Mouse (Mus musculus): ENCODE data around the gene Kcnmb3. TPM values are rescaled to one million over a fixed set of nuclear protein-coding genes. Genes with fewer than 3 reads are reported as not detected.

Gene Kcnmb3
- total RNA-seq, 4 experiments from 2014 or later, result not detected

DNA sequence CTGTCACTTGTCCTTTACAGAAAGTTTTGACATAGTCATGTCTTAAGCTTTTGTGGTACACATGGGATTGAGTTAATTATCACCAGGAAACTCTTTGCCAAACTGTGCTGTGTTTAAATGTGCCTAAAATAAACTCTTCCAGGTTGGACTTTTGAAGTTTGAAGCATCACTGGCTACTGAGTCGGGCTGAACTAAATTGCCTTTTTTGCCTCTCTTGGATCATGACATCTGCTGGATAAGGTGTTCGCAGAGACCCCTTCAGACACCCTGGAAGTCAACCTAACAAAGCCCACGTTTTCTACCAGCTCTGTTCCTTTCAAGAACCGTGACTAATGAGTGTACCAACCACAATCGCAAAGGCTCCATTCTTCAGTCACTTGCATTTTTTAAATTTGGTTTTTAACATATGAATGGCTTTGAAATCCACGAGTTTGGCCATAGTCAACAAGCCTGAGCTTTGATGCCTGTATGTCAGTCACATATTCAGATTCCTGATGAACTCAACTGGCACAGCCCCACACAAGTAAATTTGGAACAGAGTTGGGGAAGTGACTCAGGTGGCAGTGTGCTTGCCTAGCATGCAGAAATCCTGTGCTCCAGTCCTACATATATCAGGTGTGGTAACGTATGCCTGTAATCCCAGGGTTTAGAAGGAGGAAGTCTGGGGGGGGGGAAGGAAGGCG lies 3.2 kb upstream of the Kcnmb3 start:
- DNase-seq (ENCODE audit: low spot score in 2 of 2), result no peak

DNA sequence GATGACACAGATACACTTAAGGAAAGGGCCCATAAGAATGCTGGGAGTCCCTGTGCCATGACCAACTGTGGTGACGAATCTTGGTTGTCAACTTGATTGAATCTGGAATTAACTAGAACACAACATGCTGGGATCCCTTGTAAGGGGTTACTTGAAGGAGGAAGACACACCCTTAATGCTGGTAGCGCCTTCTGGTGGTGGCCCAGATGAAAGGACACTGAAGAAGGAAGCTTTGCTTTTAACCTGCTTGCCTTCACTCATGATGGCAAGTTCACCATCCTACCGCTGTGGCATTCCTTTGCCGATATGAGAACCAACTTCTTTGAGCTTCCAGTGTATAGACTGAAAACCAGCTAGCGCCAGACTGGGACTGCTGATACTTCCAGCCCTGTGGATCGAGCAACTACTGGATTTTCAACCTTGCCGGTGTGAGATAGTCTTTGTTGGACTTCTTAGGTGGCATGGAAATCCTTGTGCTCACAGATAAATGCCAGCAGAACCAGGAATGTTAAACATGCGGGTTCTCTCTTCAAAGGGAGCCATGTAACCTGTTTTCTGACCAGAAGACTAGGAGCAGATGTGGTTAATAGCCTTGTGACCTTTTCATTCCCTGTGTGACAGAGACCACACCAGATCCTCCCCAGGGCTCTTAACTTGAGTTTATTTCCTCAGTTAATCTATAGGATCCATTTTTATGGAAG lies 2.5 kb upstream of the Kcnmb3 start:
- DNase-seq (ENCODE audit: low spot score in 2 of 2), result no peak

DNA sequence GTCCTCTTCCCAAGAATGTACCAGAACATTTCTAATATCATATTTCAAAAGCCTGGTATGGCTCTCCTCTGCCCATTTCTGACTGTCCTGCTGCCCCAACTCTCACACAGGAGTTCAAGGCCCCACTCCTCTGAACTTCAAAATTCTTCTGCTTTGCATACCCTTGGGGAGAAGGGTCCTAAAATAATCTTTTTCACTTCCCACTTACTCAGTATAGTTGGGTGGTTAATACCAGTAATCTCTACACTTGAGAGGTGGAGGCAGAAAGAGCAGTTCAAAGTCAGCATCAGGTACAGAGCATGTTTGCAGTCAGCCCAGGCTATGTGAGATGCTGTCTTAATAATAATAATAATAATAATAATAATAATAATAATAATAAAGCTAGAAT lies 1.1 kb downstream of the Kcnmb3 start:
- DNase-seq (ENCODE audit: low spot score in 2 of 2), result no peak

DNA sequence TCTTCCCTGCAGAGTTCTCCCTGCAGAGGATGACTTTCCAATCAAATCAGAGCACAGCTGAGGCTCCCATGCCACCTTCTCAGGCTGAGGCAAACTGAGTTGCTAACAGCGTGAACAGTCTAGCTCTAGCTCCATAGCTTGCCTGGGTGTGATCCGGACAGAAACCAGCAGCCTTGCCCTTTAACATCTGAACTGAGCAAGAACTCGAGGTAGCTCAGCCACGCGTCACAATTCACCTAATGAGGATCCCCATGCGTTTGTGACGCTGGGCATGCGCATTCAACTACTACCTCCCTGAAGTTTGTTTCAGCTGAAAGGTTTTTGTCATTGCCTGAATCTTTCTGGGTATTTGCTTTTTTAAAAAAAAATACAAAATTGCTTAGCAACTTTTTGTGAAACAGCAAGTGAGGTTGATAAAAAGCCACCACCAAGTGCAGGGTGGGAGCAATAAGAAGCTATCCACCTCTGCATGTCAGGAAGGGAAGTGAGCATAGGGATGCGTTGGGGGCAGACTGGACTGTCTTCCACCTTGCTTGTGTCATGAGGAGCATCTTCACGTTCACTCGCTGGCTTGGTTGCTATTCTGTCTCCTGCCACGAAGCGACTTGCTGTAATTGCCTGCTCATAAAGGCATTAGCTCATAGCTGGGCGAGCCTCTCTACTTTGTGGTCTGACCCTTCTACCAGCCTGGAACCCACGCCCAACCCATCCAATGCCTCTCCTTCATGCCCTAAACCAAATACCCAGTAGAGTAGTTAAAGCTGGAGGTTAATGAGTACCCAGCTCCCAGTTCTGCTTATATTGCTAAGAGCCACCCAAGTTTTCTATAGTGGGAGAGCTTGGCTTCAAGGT lies 1.7 kb downstream of the Kcnmb3 start:
- DNase-seq (ENCODE audit: low spot score in 2 of 2), result no peak

DNA sequence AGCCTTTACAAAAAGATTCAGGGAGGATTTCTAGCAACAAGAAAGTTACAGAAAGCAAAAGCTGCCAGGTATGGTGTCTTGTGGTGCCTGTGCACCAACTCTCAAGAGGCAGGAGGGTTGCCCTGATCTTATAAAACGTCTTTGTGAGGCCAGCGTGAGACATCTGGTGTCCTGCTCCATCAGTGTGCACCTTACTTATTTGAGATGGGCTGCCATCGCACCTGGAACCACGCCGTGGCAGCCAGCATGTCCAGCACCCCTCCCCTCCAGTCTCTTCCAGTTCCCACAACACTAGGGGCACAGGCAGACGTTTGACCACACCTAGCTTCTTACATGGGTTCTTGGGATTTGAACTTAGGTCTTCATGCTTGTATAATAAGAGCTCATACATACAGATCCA lies 3.9 kb downstream of the Kcnmb3 start:
- no peak for DNase-seq (ENCODE audit: low spot score in 2 of 2)

DNA sequence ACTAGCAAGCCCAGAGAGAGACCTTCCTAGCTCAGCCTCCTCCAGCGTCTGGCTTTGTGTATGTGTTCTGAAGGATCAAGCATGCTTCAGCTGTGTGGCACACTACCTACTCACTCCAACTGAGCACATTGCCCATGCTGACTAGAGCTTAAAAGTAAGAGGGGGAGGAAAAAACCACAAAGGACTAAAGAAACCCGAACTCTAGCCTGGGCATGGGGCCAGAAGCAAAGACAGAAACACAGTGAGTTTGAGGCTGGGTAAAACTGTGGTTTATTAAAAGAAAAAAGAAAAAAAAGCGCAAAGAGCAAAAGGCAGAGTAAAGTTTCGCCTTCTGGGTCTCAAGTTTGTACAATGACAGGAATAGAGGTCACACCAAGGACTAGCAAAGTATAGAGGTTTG lies 5.5 kb downstream of the Kcnmb3 start:
- DNase-seq (ENCODE audit: low spot score in 2 of 2), result no peak

DNA sequence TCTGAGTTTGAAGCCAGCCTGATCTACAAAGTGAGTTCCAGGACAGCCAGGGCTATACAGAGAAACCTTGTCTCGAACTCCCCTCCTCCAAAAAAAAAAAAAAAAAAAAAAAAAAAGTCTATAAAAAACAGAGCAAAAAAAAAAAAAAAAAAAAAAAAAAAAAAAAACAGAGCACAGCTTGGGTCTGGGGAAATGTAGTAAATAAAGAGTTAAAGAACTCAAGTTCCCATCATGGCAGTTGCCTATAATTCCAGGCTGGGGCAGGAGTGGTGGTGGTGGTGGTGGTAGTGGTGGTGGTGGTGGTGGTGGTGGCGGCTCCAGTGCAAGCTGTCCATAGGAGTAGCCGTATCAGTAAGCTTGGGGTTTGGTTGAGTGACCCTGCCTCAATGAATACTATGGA lies 9.0 kb downstream of the Kcnmb3 start:
- DNase-seq (ENCODE audit: low spot score in 2 of 2), result no peak

DNA sequence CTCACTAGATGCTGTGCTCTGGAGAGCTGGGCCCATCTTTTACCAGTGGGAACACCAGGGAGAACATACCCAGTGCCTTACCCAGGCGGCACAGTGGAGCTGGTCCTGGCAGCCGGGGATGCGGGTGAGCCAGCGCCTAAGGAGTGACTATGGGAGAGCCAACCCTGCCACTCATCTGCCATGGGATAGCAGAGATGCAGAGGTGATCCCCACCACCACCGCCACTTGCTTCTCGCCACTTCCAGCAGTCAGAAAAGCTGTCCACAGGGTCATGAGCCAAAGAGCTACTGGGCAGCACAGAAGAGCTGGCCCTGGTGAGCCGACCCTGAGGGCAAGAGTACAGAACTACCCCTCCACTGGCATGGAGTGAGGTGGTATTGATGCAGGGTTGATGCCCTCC lies 12.1 kb downstream of the Kcnmb3 start:
- DNase-seq (ENCODE audit: low spot score in 2 of 2), result no peak

DNA sequence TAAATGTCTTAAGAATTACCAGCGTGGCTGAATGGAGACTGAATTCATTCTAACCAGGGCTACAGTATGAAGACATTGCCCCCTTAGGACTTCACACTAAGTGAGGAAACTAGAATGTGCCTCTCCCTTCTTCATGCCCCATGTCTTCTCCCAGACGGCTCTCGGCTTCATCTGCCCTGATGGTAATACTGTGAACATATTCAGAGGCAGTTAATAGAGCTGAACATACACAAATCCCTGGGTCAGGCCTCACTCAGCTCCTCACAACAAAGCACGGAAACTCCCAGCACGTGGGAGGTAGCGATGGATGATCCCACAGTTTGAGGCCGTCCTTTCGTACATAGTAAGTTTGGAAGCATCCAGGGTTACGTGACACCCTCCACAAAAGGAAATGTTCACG lies 18.8 kb downstream of the Kcnmb3 start:
- no peak for DNase-seq (ENCODE audit: low spot score in 2 of 2)

DNA sequence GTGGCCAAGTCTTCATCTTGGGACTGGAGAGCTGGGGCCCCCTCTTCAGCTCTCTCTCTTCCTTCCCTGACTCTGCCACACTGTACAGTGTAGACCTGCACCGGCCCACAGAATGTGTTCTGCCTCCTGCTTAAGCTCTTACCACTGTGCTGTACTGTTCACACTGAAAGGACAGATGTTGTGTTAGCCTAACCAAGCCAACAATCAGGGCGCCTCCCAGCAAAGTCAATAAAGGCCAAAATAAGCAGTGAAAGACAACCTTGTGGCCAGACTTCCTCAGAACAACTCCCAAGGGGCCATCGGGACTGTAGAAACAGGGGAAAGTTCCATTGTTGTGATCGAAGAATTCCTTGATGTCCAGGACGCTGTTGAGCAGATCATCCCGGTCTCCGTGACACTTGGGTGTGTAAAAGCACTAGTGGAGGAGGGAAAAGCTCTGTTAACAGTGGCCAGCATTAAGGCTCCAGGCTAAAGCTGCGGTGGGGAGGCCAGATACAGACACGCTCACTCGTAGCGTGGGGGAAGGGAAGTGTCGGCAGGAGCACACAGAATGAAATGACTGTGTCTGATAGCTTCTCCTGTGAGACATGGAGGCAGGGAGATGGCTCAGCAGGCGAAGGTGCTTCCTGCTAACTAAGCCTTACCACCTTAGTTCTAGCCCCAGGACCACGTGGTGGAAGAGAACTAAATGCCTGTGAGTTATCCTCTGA lies 19.7 kb downstream of the Kcnmb3 start:
- DNase-seq (ENCODE audit: low spot score in 2 of 2), result no peak

DNA sequence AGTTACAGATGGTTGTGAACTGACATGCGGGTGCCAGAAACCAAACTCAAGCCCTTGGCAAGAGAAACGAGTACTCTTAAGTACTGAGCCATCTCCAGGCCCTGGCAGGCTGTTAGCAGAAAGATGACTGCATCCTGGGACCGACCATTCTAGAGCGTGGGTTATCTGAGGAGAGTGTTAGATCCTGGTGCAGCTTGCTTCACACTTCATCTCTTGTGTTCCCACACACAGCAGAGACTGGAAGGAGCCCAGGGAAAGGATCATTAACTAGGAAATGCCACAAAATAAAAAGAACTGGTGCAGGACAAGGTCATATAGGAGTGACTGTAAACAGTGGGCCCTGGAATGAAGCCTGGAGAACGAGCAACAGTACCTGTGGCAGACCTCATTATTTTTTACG lies 20.9 kb downstream of the Kcnmb3 start:
- DNase-seq (ENCODE audit: low spot score in 2 of 2), result peak; percentile 12 to 20

DNA sequence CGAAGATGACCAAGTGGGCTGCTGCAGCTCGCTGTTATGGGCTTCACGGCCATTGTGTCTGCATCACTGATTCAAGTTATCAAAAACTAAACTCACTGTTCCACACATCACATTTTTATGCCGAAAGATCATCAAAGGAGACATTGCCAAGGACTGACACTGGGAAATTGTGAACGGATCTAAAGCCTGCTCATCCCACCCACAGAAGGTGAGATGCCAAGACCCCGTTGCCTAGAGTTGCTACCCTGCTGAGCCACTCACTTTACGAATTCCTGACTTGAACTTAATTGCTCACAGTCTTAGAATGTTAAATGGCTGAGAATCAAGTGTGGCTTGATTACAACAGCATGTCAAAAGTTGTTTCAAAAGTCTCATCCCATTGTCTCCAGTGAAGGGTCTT lies 21.6 kb downstream of the Kcnmb3 start:
- DNase-seq (ENCODE audit: low spot score in 2 of 2), result no peak

DNA sequence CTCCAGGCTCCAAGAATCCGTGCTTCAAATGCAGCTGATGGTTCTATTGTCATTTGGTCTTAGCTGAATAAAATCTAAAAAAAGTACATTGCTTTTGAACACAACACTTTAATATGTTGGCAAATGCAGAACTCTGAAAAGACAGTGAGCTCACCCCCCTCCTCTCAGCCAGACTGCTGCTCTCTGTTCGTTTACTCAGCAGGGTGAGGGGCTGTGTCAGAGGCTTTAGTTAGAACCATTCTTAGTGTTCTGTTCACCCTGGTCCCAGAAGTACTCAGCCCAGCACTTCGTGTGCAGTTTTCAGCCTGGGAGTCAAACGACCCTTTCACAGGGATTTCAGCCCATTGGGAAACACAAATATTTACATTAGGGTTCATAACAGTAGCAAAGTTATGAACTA lies 23.6 kb downstream of the Kcnmb3 start:
- DNase-seq (ENCODE audit: low spot score in 2 of 2), result no peak

DNA sequence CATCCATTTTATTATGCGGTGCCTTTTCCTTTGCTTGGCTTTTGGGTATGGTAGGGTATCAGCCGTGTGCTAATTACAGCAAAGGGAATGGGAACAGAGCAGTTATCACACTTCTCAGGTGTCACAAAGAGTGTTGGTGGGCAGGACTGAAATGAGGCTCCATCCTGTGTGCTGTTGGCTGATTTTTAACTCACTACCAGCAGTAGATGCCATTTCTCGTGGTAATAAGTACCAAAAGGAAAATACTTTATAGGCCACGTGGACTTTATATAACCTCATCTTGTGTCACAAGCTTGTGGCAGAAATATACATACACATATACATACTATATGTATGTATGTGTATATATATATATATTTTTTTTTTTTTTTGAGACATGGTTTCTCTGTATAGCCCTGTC lies 24.7 kb downstream of the Kcnmb3 start:
- DNase-seq (ENCODE audit: low spot score in 2 of 2), result no peak

DNA sequence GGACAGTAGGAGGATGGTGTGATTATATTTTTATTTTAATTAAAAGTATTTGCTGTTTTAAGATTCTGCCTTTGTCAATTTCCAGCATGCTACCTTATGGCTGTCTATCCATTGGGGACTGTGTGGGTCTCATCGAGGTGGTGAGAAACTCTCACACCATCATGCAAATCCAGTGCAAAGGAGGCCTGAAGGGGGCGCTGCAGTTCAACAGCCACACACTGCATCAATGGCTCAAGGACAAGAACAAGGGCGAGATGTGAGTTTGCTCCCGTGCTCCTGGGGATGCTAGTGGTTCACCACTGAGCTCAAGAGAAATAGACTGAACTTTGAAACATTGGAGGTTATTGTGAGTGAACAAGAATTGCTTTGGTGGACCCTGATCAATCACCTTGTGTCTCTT lies 32.3 kb downstream of the Kcnmb3 start:
- DNase-seq (ENCODE audit: low spot score in 2 of 2), result no peak

DNA sequence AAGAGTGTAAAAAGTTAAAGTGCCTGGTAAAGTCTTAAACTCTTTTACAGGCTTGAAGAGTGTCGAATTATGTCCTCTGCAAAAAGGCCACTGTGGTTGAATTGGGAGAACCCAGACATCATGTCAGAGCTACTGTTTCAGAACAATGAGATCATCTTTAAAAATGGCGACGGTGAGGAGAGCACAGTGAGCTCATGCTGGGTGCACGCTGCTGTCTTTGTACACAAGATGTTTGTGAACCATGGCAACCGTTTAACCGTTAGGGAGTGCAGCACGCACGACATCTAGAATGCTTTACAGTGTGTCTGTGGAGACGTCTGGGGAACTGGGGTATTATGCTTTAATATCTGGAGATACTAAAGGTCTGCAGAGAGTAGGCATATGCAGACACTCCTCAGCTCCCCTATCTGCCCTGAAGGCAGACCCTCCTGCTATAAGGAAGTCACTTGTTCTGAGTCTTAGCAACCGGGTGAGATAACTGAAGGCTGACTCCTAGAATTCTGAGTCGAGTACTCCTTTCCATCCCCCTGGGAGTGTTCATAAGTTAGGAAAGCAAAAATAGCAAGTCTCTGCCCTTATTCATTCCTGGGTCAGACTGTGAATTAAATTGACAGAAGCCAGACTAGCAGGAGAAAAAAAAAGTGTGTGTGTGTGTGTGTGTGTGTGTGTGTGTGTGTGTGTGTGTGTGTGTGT lies 37.6 kb downstream of the Kcnmb3 start:
- no peak for DNase-seq (ENCODE audit: low spot score in 2 of 2)

DNA sequence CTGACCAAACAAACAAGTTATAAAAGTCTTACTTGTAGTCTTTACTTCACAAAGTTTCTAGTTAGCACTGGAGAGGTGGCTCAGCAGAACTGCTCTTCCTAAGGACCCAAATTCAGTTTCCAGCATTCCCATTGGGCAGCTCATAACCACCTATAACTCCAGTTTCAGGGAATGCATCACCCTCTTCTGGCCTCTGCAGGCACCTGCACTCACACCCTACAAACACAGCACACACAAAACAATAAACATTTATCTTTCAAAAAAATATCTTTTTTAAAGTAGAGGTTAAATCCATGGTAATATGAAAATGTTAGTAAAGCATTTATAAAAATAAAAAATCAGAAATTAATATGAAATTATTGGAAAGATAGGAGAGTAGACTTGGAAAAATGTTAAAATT lies 50.3 kb downstream of the Kcnmb3 start:
- no peak for DNase-seq (ENCODE audit: low spot score in 2 of 2)

DNA sequence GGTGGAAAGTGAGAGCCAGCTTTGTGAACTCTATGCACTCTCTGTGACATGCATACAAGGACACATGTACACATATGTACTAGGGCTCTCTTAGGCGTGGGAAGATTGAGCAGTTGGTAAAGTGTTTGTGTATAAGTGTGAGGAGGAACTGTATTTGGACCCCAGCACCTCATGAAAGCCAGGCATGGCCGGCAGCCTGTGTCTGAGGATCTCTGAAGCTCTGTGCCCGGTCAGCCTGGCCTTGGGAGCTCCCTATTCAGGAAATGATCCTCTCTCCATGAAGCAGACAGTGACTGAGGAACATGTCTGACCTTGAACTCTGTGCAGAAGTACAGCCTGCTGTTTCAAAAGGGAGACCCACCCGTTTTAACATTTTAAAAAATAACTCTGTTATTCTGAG lies 53.3 kb downstream of the Kcnmb3 start:
- no peak for DNase-seq (ENCODE audit: low spot score in 2 of 2)

DNA sequence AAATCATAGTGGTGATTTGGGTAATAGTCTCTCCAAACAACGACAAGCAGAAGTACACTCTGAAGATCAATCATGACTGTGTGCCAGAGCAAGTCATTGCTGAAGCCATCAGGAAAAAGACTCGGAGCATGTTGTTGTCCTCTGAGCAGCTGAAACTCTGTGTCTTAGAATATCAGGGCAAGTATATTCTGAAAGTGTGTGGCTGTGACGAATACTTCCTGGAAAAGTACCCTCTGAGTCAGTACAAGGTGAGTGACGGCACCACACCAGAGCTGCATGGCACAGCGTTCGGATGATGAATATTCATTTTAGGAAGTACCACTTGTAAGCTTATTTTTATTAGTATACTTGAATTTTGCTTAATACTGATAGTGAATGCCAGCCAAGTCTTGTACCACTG lies 54.2 kb downstream of the Kcnmb3 start:
- DNase-seq (ENCODE audit: low spot score in 2 of 2), result no peak

DNA sequence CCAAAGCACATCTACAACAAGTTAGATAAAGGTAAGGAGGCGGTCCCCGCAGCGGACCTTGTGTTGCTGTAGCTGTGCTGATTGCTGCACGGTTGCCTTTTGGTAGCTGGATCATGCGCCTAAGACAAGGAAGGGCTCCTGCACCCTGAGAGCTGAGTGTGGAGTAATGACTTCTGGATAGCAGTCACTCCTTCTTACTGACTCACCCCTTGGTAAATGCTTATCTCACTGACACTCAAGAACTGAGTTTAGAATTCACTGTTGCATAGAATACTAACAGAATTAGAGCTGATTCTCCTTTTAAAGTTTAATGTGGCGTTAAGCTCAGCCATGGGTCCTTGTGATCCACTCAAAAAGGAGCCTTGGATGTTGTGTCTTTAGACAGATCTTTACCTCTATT lies 54.7 kb downstream of the Kcnmb3 start:
- DNase-seq (ENCODE audit: low spot score in 2 of 2), result no peak

DNA sequence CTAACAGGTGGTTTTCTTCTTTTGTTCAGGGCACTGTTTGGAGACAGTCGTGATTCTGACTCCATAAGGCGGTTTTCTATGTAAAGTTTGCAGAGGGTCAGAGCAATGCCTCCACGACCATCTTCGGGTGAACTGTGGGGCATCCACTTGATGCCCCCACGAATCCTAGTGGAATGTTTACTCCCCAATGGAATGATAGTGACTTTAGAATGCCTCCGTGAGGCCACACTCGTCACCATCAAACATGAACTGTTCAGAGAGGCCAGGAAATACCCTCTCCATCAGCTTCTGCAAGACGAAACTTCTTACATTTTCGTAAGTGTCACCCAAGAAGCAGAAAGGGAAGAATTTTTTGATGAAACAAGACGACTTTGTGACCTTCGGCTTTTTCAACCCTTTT lies 55.9 kb downstream of the Kcnmb3 start:
- no peak for DNase-seq (ENCODE audit: low spot score in 2 of 2)

All from gastrocnemius, adult 8-10 months (tissue).